In the genomic region with DNA sequence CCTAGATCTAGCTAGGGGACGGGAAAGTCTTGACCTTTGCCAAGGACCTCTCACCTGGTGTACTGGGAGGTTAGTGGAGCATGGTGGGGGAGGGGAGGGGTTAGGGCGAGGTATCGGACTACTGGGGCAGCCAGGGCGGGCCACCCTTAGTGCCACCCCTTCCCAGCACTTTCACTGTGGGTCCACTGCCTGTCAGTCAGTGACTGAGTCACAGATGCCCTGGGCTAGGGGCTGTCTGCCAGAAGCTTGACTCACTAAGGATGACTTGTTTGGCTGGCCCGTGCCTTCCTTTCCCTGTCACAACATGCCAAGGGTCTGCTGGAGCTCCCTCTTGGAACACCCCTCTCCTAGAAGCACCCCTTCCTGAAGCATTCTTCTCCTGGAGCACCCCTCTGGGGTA, we compare ENCODE assay signal across 31 mouse cellular contexts. TPM values are rescaled to one million over a fixed set of nuclear protein-coding genes. Genes with fewer than 3 reads are reported as not detected.
A peak's percentile ranks its signal among the peaks of the same experiment; 100 is the strongest.
DNase-seq lines count a peak whose midpoint lies in the region; ATAC-seq and TF ChIP-seq lines count a peak whose summit lies in the region.
"Had no signal": no experiment of that assay in that cellular context is flagged by ENCODE, and none has a peak within 500 bp of the region (broad histone marks: within the 10 kb centered on the region; RNA-seq: fewer than 3 reads in every experiment).

No protein-coding gene starts in this region.

- H3K4me1 ChIP-seq in midbrain, embryonic 10.5 days: peaks cover 25% of the 10 kb centered on the region
- peaks cover 11% of the 10 kb centered on the region for H3K4me1 ChIP-seq in midbrain, embryonic 13.5 days (replicated peaks)
- H3K4me1 ChIP-seq in stomach, postnatal 0 days (replicated peaks; ENCODE audit: control insufficient read depth, insufficient read depth): no peaks in the 10 kb centered on the region

- TF ChIP-seq EP300 in stomach, postnatal 0 days (optimal IDR thresholded peaks at IDR 0.05): no peak

- WGBS in midbrain, embryonic 10.5 days: 82% methylated on average over 5 of the region's 5 CpGs
- WGBS in midbrain, embryonic 13.5 days: 75% methylated on average over 5 of the region's 5 CpGs
- WGBS in stomach, postnatal 0 days: 60% methylated on average over 5 of the region's 5 CpGs

- H3K27ac ChIP-seq in midbrain, embryonic 10.5 days (replicated peaks): 0 out of 2 replicates have a peak overlapping the region, but pooled peaks have one; percentile 17
- no peak overlapping the region for H3K27ac ChIP-seq in midbrain, embryonic 13.5 days
- no peak overlapping the region for H3K27ac ChIP-seq in stomach, postnatal 0 days (replicated peaks)
- H3K27ac ChIP-seq: embryonic facial prominence, embryonic 13.5 days; forebrain, embryonic 13.5 days; liver, embryonic 14.5 days; macrophage; midbrain, embryonic 15.5 days; neural tube, embryonic 15.5 days; stomach, embryonic 15.5 days had no signal

- H3K9ac ChIP-seq in midbrain, embryonic 13.5 days (replicated peaks): no peak overlapping the region
- H3K9ac ChIP-seq in stomach, postnatal 0 days (ENCODE audit: low read length): no peak overlapping the region
- H3K9ac ChIP-seq: embryonic facial prominence, embryonic 13.5 days; forebrain, embryonic 13.5 days; liver, embryonic 14.5 days; midbrain, embryonic 15.5 days; neural tube, embryonic 15.5 days; stomach, embryonic 15.5 days had no signal

- no peak overlapping the region for H3K4me3 ChIP-seq in midbrain, embryonic 10.5 days
- no peak overlapping the region for H3K4me3 ChIP-seq in midbrain, embryonic 13.5 days (replicated peaks)
- H3K4me3 ChIP-seq in stomach, postnatal 0 days (ENCODE audit: low read depth, low read length): no peak overlapping the region
- H3K4me3 ChIP-seq: embryonic facial prominence, embryonic 13.5 days; forebrain, embryonic 13.5 days; midbrain, embryonic 15.5 days; neural tube, embryonic 15.5 days; stomach, embryonic 15.5 days had no signal

- DNase-seq in midbrain, embryonic 10.5 days (ENCODE audit: low spot score): no peak
- peak; percentile 68 for DNase-seq in Patski (ENCODE audit: low read depth, low spot score)
- DNase-seq in adrenal gland, postnatal 36 days: peak; percentile 72 to 76
- no peak for DNase-seq in stomach, postnatal 0 days (ENCODE audit: low spot score)
- DNase-seq in urinary bladder, postnatal 14 days (ENCODE audit: low spot score): no peak
- no peak for DNase-seq in kidney, adult 11 months
- DNase-seq in cerebellum, postnatal 36 days: no peak
- DNase-seq: cerebellum, adult 8-10 months; gastrocnemius, postnatal 10 days; heart, postnatal 14 days; kidney, adult 9 months; kidney, postnatal 10 days; layer of hippocampus, postnatal 36 days; liver; lung, adult 2 months; lung, postnatal 10 days; right cerebral cortex, postnatal 25 days; thymus, adult 2 months; thymus, postnatal 4 days had no signal

- no peak for TF ChIP-seq CTCF in Patski (IDR thresholded peaks at IDR 0.05)
- no peak for TF ChIP-seq CTCF in stomach, postnatal 0 days (IDR thresholded peaks at IDR 0.05; ENCODE audit: low read depth)

- in situ Hi-C loops in Patski (cut with MboI; ENCODE audit: low pct_unique_long_range_greater_than_20kb): no loop called here

- POLR2A ChIA-PET in Patski (lab: Charles Lee): no interaction called here

- H3K4me2 ChIP-seq in midbrain, embryonic 13.5 days (replicated peaks): no peak overlapping the region
- H3K4me2 ChIP-seq in stomach, postnatal 0 days (replicated peaks; ENCODE audit: low read depth): no peak overlapping the region
- H3K4me2 ChIP-seq: embryonic facial prominence, embryonic 13.5 days; forebrain, embryonic 13.5 days; midbrain, embryonic 15.5 days; neural tube, embryonic 15.5 days; stomach, embryonic 15.5 days had no signal

- ATAC-seq in midbrain, embryonic 13.5 days: no peak
- ATAC-seq in Patski: peak; percentile 52
- peak; percentile 64 for ATAC-seq in stomach, postnatal 0 days (ENCODE audit: low FRiP score, low TSS enrichment)
- ATAC-seq: forebrain, embryonic 13.5 days; intestine, embryonic 16.5 days; midbrain, embryonic 15.5 days had no signal

- H3K27me3 ChIP-seq in midbrain, embryonic 10.5 days (ENCODE audit: low read depth, poor library complexity, severe bottlenecking): peaks cover 22% of the 10 kb centered on the region
- H3K27me3 ChIP-seq in midbrain, embryonic 13.5 days: no peaks in the 10 kb centered on the region
- H3K27me3 ChIP-seq in Patski: no peaks in the 10 kb centered on the region
- H3K27me3 ChIP-seq in stomach, postnatal 0 days (ENCODE audit: control insufficient read depth, insufficient read depth, low read length): no peaks in the 10 kb centered on the region
- H3K27me3 ChIP-seq: forebrain, embryonic 13.5 days; midbrain, embryonic 15.5 days; neural tube, embryonic 15.5 days; stomach, embryonic 15.5 days had no signal

- CTCF ChIA-PET in Patski (lab: Charles Lee): no interaction called here

- no peaks in the 10 kb centered on the region for H3K36me3 ChIP-seq in midbrain, embryonic 10.5 days
- no peaks in the 10 kb centered on the region for H3K36me3 ChIP-seq in midbrain, embryonic 13.5 days
- no peaks in the 10 kb centered on the region for H3K36me3 ChIP-seq in stomach, postnatal 0 days (ENCODE audit: control insufficient read depth, insufficient read depth, low read length)
- H3K36me3 ChIP-seq: embryonic facial prominence, embryonic 13.5 days; midbrain, embryonic 15.5 days; neural tube, embryonic 15.5 days; stomach, embryonic 15.5 days had no signal

- no peaks in the 10 kb centered on the region for H3K9me3 ChIP-seq in midbrain, embryonic 10.5 days (replicated peaks)
- no peaks in the 10 kb centered on the region for H3K9me3 ChIP-seq in midbrain, embryonic 13.5 days
- H3K9me3 ChIP-seq in stomach, postnatal 0 days (ENCODE audit: control insufficient read depth, low read length): no peaks in the 10 kb centered on the region
- H3K9me3 ChIP-seq: embryonic facial prominence, embryonic 13.5 days; forebrain, embryonic 13.5 days; midbrain, embryonic 15.5 days; neural tube, embryonic 15.5 days; stomach, embryonic 15.5 days had no signal

RNA-seq across cellular contexts. Expression of a gene that starts 28.5 kb away (rescaled TPM):
- polyA plus RNA-seq in midbrain, embryonic 10.5 days (2016; fragmentation: Nextera tagmentation; extraction: Ambion mirVana): 2.4 and 2.7 TPM in 2 replicates
- 12.6 and 14.7 TPM in 2 replicates for polyA plus RNA-seq in midbrain, embryonic 13.5 days (2015; fragmentation: Nextera tagmentation; extraction: Ambion mirVana)
- polyA plus RNA-seq in Patski (2021): 2.5 TPM
- 10 to 100 TPM in 1 of 2 experiments, 1 to 10 TPM in 1; 7.1 to 14.1 TPM for total RNA-seq in adrenal gland, postnatal 36 days (2021)
- 5.8 and 6.4 TPM in 2 replicates for polyA plus RNA-seq in stomach, postnatal 0 days (2015; fragmentation: Nextera tagmentation; extraction: Ambion mirVana)
- total RNA-seq: granulocyte monocyte progenitor cell, adult 5-6 weeks; megakaryocyte-erythroid progenitor cell, adult 5-6 weeks; MEL had no signal

Comparison
In these comparisons a context has a peak if more than half of its experiments do, and no peak if none do; other contexts are left out.
1. DNase-seq: peak in Patski (single experiment) and adrenal gland, postnatal 36 days (2 of 2); none in midbrain, embryonic 10.5 days (single experiment), stomach, postnatal 0 days (single experiment), urinary bladder, postnatal 14 days (single experiment), kidney, adult 11 months (single experiment) and cerebellum, postnatal 36 days (0 of 2).